Mouse (Mus musculus) midbrain, embryonic 16.5 days (tissue): ENCODE data around the gene Slc39a9. TPM values are rescaled to one million over a fixed set of nuclear protein-coding genes. Genes with fewer than 3 reads are reported as not detected.
A peak's percentile ranks its signal among the peaks of the same experiment; 100 is the strongest.

Source experiments
- ATAC-seq: fragments of 200-750 bp; cut with Nextera tagmentation; 2 replicates; pipeline ENCODE4 v1.8.0; 2017; ENCODE audit warnings: moderate TSS enrichment
- H3K27ac ChIP-seq: fragments of 300-500 bp; sonication (generic); 2 replicates; pipeline ENCODE4 v1.5.1; 2014; ENCODE audit warnings: mild to moderate bottlenecking, low read length, mixed read lengths
- H3K27me3 ChIP-seq: fragments of 300-500 bp; sonication (generic); 2 replicates; pipeline ENCODE4 v1.6.1; 2014; ENCODE audit warnings: low read depth, low read length, mixed read lengths; ENCODE audit not compliant: control insufficient read depth, insufficient read depth
- H3K36me3 ChIP-seq: fragments of 300-500 bp; sonication (generic); 2 replicates; pipeline ENCODE4 v1.6.1; 2014; ENCODE audit warnings: mild to moderate bottlenecking, low read length, moderate library complexity, mixed read lengths; ENCODE audit not compliant: control insufficient read depth, insufficient read depth
- H3K4me1 ChIP-seq: fragments of 300-500 bp; sonication (generic); 2 replicates; pipeline ENCODE4 v1.6.1; 2014; ENCODE audit warnings: mild to moderate bottlenecking, low read length, mixed read lengths; ENCODE audit not compliant: control insufficient read depth, insufficient read depth
- H3K4me2 ChIP-seq: fragments of 300-500 bp; sonication (generic); 2 replicates; pipeline ENCODE4 v1.6.1; 2014; ENCODE audit warnings: mild to moderate bottlenecking, low read length, mixed read lengths
- H3K4me3 ChIP-seq: fragments of 300-500 bp; sonication (generic); 2 replicates; pipeline ENCODE4 v1.5.1; 2014; ENCODE audit warnings: low read depth, mild to moderate bottlenecking, low read length, moderate library complexity, mixed read lengths
- H3K9ac ChIP-seq: fragments of 300-500 bp; sonication (generic); 2 replicates; pipeline ENCODE4 v1.6.1; 2014; ENCODE audit warnings: low read depth, low read length, mixed read lengths
- H3K9me3 ChIP-seq: fragments of 300-500 bp; sonication (generic); replicated peaks from 2 replicates; pipeline ENCODE4 v1.6.1; 2014; ENCODE audit warnings: mild to moderate bottlenecking, low read length, mixed read lengths; ENCODE audit not compliant: control insufficient read depth, poor library complexity, severe bottlenecking
- WGBS: fragments of 180-500 bp; shearing (Covaris S2); extraction: QIAGEN DNeasy Blood & Tissue Kit; methylation state at CpG from one replicate; pipeline ENCODE4 v1.1.7; 2014; 5-methylcytosine and 5-hydroxymethylcytosine counted together
- polyA plus RNA-seq: library from polyadenylated mRNA; unstranded; fragments of >200 nt; fragmentation: Nextera tagmentation; extraction: Ambion mirVana; gene quantifications from 2 replicates; pipeline ENCODE4 v1.2.1, GENCODE M21; 2015

The Slc39a9 gene
- polyA plus RNA-seq, 1 experiment from 2014 or later: 25.2 TPM

DNA sequence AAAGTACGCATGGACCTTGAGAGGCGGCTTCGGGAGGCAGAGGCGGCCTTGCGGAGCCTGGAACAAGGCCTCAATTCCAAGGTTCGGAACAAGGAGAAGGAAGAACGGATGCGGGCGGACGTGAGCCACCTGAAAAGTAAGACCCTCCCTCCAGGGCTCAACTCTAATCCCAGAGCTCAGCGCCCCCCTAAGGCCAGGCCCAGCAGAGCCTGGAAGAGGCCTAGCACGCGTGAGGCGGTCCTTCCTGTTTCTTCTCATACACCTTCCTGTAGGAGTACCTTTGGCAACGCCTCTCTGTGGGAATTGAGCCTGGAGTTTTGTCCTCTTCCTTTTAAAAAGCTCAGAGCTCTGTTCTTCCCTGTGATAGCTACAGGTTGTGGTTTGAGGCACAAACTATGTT lies 77.8 kb downstream of the Slc39a9 start:
- no peak for ATAC-seq
- Histone ChIP-seq H3K27me3 (no peaks in the 10 kb centered on the region), H3K9ac (no peak overlapping the region), H3K4me3 (no peak overlapping the region), H3K4me1 (peaks cover 4% of the 10 kb centered on the region; the same call in 1 of the 2 replicates), H3K9me3 (no peaks in the 10 kb centered on the region), H3K27ac (no peak overlapping the region), H3K36me3 (no peaks in the 10 kb centered on the region), H3K4me2 (no peak overlapping the region)
- 90% methylated on average over 14 of the region's 15 CpGs for WGBS

DNA sequence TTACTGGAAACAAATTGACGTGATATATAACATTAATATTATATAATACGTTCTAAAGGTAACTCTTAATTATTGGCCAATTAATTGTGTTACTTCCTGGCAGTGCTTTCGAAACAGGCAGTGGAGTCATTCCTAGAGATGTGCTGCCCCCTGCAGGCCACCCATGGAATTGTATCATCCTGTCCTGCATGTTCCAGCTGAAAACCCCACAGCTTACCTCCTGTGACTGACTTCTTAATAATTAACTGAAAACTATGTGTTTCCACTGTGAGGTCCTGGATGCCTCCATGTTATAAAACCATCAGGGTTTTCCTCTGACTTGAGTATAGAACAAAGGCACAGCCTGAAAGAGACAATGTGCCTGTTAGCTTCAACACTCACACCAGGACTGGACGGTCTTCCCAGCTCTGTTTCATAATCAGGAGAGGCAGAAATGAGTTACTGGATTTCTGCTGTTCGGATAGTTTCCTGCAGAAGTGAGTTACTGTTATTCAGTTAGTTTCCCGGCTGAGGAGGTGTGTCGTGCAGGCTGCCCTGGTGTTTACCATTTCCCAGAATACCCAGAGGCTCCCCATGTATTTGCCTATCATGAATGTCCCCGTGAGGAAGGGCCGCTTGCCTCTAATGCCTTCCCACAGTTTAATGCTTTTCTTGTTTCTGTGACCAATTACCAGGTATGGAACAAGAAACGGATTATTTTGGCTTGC lies 81.3 kb downstream of the Slc39a9 start:
- Histone ChIP-seq H3K27ac (no peak overlapping the region), H3K36me3 (no peaks in the 10 kb centered on the region), H3K9me3 (no peaks in the 10 kb centered on the region), H3K27me3 (no peaks in the 10 kb centered on the region), H3K4me3 (no peak overlapping the region), H3K4me2 (no peak overlapping the region), H3K9ac (no peak overlapping the region), H3K4me1 (peaks cover 4% of the 10 kb centered on the region; the same call in 1 of the 2 replicates)
- WGBS: 26% methylated on average over 10 of the region's 10 CpGs
- no peak for ATAC-seq

DNA sequence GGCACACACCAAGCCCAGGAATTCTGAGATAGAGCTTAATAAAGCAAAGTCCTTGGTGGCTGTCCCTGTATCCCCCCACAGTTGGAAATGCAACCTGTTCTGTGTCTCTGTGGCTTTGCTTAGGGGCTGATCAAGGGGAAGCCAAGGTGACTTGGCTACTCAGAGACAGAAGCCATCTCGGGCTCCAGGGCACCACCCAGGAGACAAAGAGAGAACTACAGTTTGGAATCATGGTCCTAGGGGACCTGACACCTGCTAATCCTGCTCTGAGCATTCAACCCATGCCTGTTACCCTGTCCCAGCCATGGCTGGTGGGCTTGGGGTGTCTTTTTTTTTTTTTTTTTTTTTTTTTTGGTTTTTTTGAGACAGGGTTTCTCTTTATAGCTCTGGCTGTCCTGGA lies 84.5 kb downstream of the Slc39a9 start:
- WGBS: 42% methylated on average over 1 of the region's 1 CpGs
- ATAC-seq: no peak
- Histone ChIP-seq H3K36me3 (no peaks in the 10 kb centered on the region), H3K9me3 (no peaks in the 10 kb centered on the region), H3K27me3 (no peaks in the 10 kb centered on the region), H3K9ac (no peak overlapping the region), H3K4me1 (peaks cover 2% of the 10 kb centered on the region; the same call in 1 of the 2 replicates), H3K27ac (no peak overlapping the region), H3K4me2 (no peak overlapping the region), H3K4me3 (no peak overlapping the region)

DNA sequence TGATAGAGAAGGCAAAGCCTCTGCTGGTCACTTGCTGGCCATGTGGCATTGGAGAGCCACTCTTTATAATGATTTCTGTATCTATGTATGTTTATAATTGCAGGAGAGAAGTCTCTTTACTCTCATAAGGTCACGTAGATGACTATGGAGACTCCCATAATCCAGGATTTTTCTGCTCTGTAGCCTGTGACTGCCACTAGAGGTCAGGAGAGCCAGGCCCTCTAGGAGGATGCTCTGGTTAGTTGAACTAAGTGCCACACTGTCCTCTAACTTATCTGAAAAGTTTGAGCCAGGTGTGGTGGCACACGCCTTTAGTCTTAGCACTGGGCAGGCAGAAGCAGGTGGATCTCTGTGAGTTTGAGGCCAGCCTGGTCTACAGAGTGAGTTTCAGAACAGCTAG lies 85.1 kb downstream of the Slc39a9 start:
- Histone ChIP-seq H3K4me3 (no peak overlapping the region), H3K4me1 (peaks cover 2% of the 10 kb centered on the region; the same call in 1 of the 2 replicates), H3K9ac (no peak overlapping the region), H3K27me3 (no peaks in the 10 kb centered on the region), H3K36me3 (no peaks in the 10 kb centered on the region), H3K27ac (no peak overlapping the region), H3K4me2 (no peak overlapping the region), H3K9me3 (no peaks in the 10 kb centered on the region)
- no peak for ATAC-seq
- WGBS: 37% methylated on average over 2 of the region's 2 CpGs

DNA sequence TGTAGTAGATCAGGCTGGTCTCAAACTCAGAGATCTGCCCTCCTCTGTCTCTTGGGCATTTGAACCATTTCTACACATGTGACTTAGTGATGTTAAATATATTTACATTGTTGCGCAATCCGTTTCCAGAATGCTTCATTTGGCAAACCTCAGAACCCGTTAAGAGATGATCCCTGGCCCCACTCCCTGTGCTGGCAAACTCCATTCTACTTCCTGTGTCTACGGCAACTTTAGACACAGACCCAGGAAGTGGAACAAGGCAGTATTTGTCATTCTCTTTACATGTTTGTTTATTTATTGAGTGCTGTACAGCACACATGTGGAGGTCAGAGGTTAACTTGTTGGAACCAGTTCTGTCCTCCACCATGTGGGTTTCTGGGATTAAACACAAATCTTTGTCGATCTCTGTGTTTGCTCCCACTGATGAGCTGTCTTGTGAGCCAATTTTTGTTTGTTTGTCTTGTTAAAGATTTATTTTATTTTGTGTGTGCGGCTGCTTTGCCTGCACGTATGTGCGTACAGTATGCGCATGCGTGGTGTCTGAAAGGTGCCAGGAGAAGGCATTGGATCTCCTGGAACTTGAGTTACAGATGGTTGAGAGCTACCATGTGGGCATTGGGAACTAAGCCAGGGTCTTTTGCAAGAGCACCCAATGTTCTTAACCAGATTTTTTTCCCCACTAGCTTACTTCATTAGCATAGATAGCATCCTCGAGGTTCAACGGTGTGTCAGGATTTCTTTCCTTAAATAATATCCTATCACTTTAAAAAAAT lies 86.3 kb downstream of the Slc39a9 start:
- no peaks in the 10 kb centered on the region for H3K36me3 ChIP-seq
- H3K27ac ChIP-seq: no peak overlapping the region
- no peak overlapping the region for H3K9ac ChIP-seq
- H3K4me2 ChIP-seq: no peak overlapping the region
- no peak overlapping the region for H3K4me3 ChIP-seq
- no peak; the same call in 1 of the 2 replicates for ATAC-seq
- WGBS: 88% methylated on average over 12 of the region's 12 CpGs
- H3K9me3 ChIP-seq: no peaks in the 10 kb centered on the region
- H3K4me1 ChIP-seq: peaks cover 2% of the 10 kb centered on the region; the same call in 1 of the 2 replicates
- H3K27me3 ChIP-seq: no peaks in the 10 kb centered on the region

DNA sequence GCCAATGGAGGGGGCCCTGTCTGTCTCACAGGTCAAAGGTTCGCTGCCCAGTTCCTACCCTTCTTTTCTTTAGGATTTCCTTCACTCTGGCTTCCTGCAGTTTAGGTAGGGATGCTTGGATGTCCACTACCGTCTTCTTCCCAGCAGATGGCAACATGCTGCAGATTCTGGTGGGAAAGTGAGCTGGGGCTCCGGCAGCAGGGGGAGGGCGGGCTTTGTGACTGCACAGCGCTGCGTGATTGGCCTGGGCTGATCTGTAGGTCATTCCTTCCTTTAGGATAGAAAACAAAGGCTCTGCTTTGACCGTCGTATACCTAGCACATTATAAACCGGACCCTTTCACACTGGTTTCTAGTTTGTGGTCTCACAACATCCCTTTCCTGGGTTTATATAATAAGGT lies 86.9 kb downstream of the Slc39a9 start:
- H3K36me3 ChIP-seq: no peaks in the 10 kb centered on the region
- no peaks in the 10 kb centered on the region for H3K27me3 ChIP-seq
- no peak overlapping the region for H3K9ac ChIP-seq
- ATAC-seq: peak; percentile 83
- H3K9me3 ChIP-seq: no peaks in the 10 kb centered on the region
- H3K27ac ChIP-seq: peak overlapping the region; percentile 61; the same call in 1 of the 2 replicates
- H3K4me2 ChIP-seq: peak overlapping the region; percentile 32; the same call in 1 of the 2 replicates
- no peak overlapping the region for H3K4me3 ChIP-seq
- 4% methylated on average over 9 of the region's 9 CpGs for WGBS
- peaks cover 4% of the 10 kb centered on the region; the same call in 1 of the 2 replicates for H3K4me1 ChIP-seq

Other genes starting within 250 kb of the Slc39a9 start
- gene Dcaf5, start 207.3 kb upstream of the Slc39a9 start, polyA plus RNA-seq: 25.0 and 27.2 TPM in 2 replicates
- gene Exd2, start 180.8 kb upstream of the Slc39a9 start, polyA plus RNA-seq: 66.4 and 66.9 TPM in 2 replicates
- gene Galnt16, start 125.6 kb upstream of the Slc39a9 start, polyA plus RNA-seq: 41.8 and 43.3 TPM in 2 replicates
- 252 and 253 TPM in 2 replicates for gene Erh, start 458 bp downstream of the Slc39a9 start, polyA plus RNA-seq
- 3.0 and 3.9 TPM in 2 replicates for gene Plekhd1, start 48.7 kb downstream of the Slc39a9 start, polyA plus RNA-seq
- 3.8 and 3.9 TPM in 2 replicates for gene Ccdc177, start 116.8 kb downstream of the Slc39a9 start, polyA plus RNA-seq
- 10.4 and 11.0 TPM in 2 replicates for gene Susd6, start 146.6 kb downstream of the Slc39a9 start, polyA plus RNA-seq